Mouse (Mus musculus) hematopoietic multipotent progenitor cell, adult 10-12 weeks (in vitro differentiated cells): Measurements from ENCODE around the gene Gm3573. TPM values are rescaled to one million over a fixed set of nuclear protein-coding genes. Genes with fewer than 3 reads are reported as not detected.

Experiments
- polyA plus RNA-seq: library from polyadenylated mRNA; stranded (reverse); fragments of >175 nt; gene quantifications from 2 replicates; pipeline ENCODE4 v1.2.3, GENCODE M21; 2012; ENCODE audit warnings: low replicate concordance

Gm3573 gene
- not detected in 2 replicates for polyA plus RNA-seq

GRCm38 (mm10) chr14:42190691-42191090, at the start of gene Gm3573:
TSS of gene Gm3573 (minus strand) at chr14:42190791.

GRCm38 (mm10) chr14:42162522-42162921, 28.1 kb downstream of the Gm3573 start, which contains the start of gene Gm17027:
TSS of gene Gm17027 (minus strand) at chr14:42162622.

Other genes starting within 250 kb of the Gm3573 start
- gene 1700024B05Rik, start 246.8 kb downstream of the Gm3573 start, polyA plus RNA-seq = not detected in 2 replicates
- gene Gm6401, start 222.9 kb downstream of the Gm3573 start, polyA plus RNA-seq = not detected in 2 replicates
- not detected in 2 replicates for gene Gm3543, start 207.5 kb downstream of the Gm3573 start, polyA plus RNA-seq
- gene Gm7951, start 73.4 kb downstream of the Gm3573 start, polyA plus RNA-seq = not detected in 2 replicates
- not detected in 2 replicates for gene Gm17027, start 28.2 kb downstream of the Gm3573 start, polyA plus RNA-seq
- not detected in 2 replicates for gene Gm17026, start 69.3 kb upstream of the Gm3573 start, polyA plus RNA-seq
- not detected in 2 replicates for gene Gm9611, start 106.6 kb upstream of the Gm3573 start, polyA plus RNA-seq
- gene Gm7995, start 119.4 kb upstream of the Gm3573 start, polyA plus RNA-seq = not detected in 2 replicates
- not detected in 2 replicates for gene Gm8005, start 248.9 kb upstream of the Gm3573 start, polyA plus RNA-seq